Mouse (Mus musculus): ENCODE data around the gene Zfx.

DNA sequence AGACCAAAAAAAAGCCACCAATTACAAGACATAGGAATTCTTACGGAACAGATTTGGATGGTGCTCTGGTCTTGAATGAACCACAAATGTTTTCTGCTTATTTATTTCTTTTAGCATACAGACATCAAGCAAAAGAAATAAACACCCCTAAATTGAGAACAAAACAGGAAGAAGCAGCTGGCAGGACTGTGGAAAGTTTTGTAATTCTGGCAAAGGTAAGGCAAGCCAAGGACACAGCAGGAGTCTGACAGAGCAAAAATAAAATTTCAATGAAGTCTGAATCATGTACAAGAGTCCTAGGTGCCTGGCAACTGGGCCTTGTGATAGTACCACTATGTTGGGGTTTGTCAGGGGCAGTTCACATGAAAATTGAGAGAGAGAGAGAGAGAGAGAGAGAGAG is 14.8 kb upstream of the Zfx start:
- no peak for TF ChIP-seq CTCF (IDR thresholded peaks at IDR 0.05; ENCODE audit: extremely low read depth, insufficient read length, insufficient replicate concordance, low read depth, low read length)
- TF ChIP-seq POLR2A (IDR thresholded peaks at IDR 0.05; ENCODE audit: low read depth, low read length) = no peak
